Mouse (Mus musculus): ENCODE results near the gene Mc3r.

DNA sequence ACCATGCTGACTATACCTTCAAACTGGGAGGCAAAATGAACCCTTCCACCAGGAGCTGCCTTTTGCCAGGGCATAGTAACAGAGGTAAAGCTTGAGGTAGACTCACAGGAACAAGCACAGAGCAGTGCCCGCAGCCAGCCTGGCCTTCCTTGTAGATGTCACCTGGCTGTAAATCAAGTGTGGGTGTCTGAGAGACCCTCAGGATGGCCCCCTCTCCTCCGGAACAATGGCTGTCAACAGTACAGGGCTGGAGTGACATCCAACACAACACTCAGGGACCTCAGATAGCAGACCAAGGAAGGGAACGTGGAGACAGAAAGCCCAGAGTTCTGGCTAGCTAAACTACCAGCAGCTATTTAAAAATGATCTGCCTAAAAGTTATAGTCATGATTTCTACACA, 19.1 kb upstream of the Mc3r start:
- no peak for TF ChIP-seq CTCF (IDR thresholded peaks at IDR 0.05; ENCODE audit: borderline replicate concordance, extremely low read depth, insufficient read depth, insufficient read length)
- TF ChIP-seq POLR2A (IDR thresholded peaks at IDR 0.05; ENCODE audit: borderline replicate concordance, extremely low read depth, insufficient read depth, insufficient read length, poor library complexity, severe bottlenecking) = no peak

All from brain, embryonic 14.5 days (tissue).